Mouse (Mus musculus): ENCODE data around the gene Adamtsl3. TPM values are rescaled to one million over a fixed set of nuclear protein-coding genes. Genes with fewer than 3 reads are reported as not detected.

Gene Adamtsl3
- polyA plus RNA-seq, 1 experiment from 2014 or later = 0.09 TPM

GRCm38 (mm10) chr7:82334000-82334399 is 1.5 kb upstream of the Adamtsl3 start:
- Histone ChIP-seq H3K4me2 (no peak overlapping the region), H3K9ac (no peak overlapping the region), H3K4me3 (replicated peaks) (no peak overlapping the region), H3K36me3 (no peaks in the 10 kb centered on the region), H3K27ac (no peak overlapping the region), H3K9me3 (replicated peaks) (no peaks in the 10 kb centered on the region), H3K4me1 (replicated peaks) (no peaks in the 10 kb centered on the region), H3K27me3 (peaks cover 55% of the 10 kb centered on the region)
- ATAC-seq (ENCODE audit: low read depth) (no peak), DNase-seq (no peak)
- 57% methylated on average over 1 of the region's 1 CpGs for WGBS (ENCODE audit: insufficient replicate concordance)

- no peaks in the 10 kb centered on the region for H3K4me1 ChIP-seq (replicated peaks)
- 5% methylated on average over 34 of the region's 34 CpGs for whole genome bisulfite sequencing (ENCODE audit: insufficient replicate concordance)
- no peak for ATAC-seq (ENCODE audit: low read depth)
- H3K27me3 ChIP-seq = peaks cover 55% of the 10 kb centered on the region
- DNase-seq = no peak
- H3K9ac ChIP-seq = no peak overlapping the region
- H3K9me3 ChIP-seq (replicated peaks) = no peaks in the 10 kb centered on the region
- H3K27ac ChIP-seq = no peak overlapping the region
- H3K4me2 ChIP-seq = peak overlapping the region; percentile 45
- H3K4me3 ChIP-seq (replicated peaks) = 0 out of 2 replicates have a peak overlapping the region, but pooled peaks have one; percentile 33
- no peaks in the 10 kb centered on the region for H3K36me3 ChIP-seq
Observed at GRCm38 (mm10) chr7:82336132-82336531, 638 bp downstream of the Adamtsl3 start.

- no peaks in the 10 kb centered on the region for H3K9me3 ChIP-seq (replicated peaks)
- no peak overlapping the region for H3K9ac ChIP-seq
- ATAC-seq (ENCODE audit: low read depth) = no peak
- H3K36me3 ChIP-seq = no peaks in the 10 kb centered on the region
- H3K27ac ChIP-seq = no peak overlapping the region
- no peak overlapping the region for H3K4me2 ChIP-seq
- no peak overlapping the region for H3K4me3 ChIP-seq (replicated peaks)
- H3K4me1 ChIP-seq (replicated peaks) = no peaks in the 10 kb centered on the region
- no peak for DNase-seq
- 67% methylated on average over 9 of the region's 9 CpGs for WGBS (ENCODE audit: insufficient replicate concordance)
- H3K27me3 ChIP-seq = peaks cover 55% of the 10 kb centered on the region
Observed at GRCm38 (mm10) chr7:82338121-82338520, 2.6 kb downstream of the Adamtsl3 start.

- WGBS (ENCODE audit: insufficient replicate concordance) = 54% methylated on average over 4 of the region's 4 CpGs
- H3K9ac ChIP-seq = no peak overlapping the region
- ATAC-seq (ENCODE audit: low read depth) (no peak), DNase-seq (no peak)
- H3K9me3 ChIP-seq (replicated peaks) = no peaks in the 10 kb centered on the region
- H3K4me1 ChIP-seq (replicated peaks) = no peaks in the 10 kb centered on the region
- no peak overlapping the region for H3K27ac ChIP-seq
- no peak overlapping the region for H3K4me2 ChIP-seq
- no peak overlapping the region for H3K4me3 ChIP-seq (replicated peaks)
- peaks cover 50% of the 10 kb centered on the region for H3K27me3 ChIP-seq
- H3K36me3 ChIP-seq = no peaks in the 10 kb centered on the region
Observed at GRCm38 (mm10) chr7:82338532-82338931, 3.0 kb downstream of the Adamtsl3 start.

- Histone ChIP-seq H3K27me3 (peaks cover 44% of the 10 kb centered on the region), H3K27ac (no peak overlapping the region), H3K9ac (no peak overlapping the region), H3K9me3 (replicated peaks) (no peaks in the 10 kb centered on the region), H3K4me1 (replicated peaks) (no peaks in the 10 kb centered on the region), H3K36me3 (no peaks in the 10 kb centered on the region), H3K4me2 (no peak overlapping the region), H3K4me3 (replicated peaks) (no peak overlapping the region)
- DNase-seq = no peak
- no peak for ATAC-seq (ENCODE audit: low read depth)
- WGBS (ENCODE audit: insufficient replicate concordance) = 32% methylated on average over 3 of the region's 3 CpGs
Observed at GRCm38 (mm10) chr7:82339214-82339613, 3.7 kb downstream of the Adamtsl3 start.

- Histone ChIP-seq H3K27me3 (peaks cover 21% of the 10 kb centered on the region), H3K4me3 (replicated peaks) (no peak overlapping the region), H3K4me1 (replicated peaks) (no peaks in the 10 kb centered on the region), H3K4me2 (no peak overlapping the region), H3K9me3 (replicated peaks) (no peaks in the 10 kb centered on the region), H3K27ac (no peak overlapping the region), H3K36me3 (no peaks in the 10 kb centered on the region), H3K9ac (no peak overlapping the region)
- WGBS (ENCODE audit: insufficient replicate concordance) = 20% methylated on average over 8 of the region's 8 CpGs
- ATAC-seq (ENCODE audit: low read depth) = no peak
- no peak for DNase-seq
Observed at GRCm38 (mm10) chr7:82341476-82341875, 6.0 kb downstream of the Adamtsl3 start.

- H3K27me3 ChIP-seq = no peaks in the 10 kb centered on the region
- no peak overlapping the region for H3K4me3 ChIP-seq (replicated peaks)
- no peak for ATAC-seq (ENCODE audit: low read depth)
- WGBS (ENCODE audit: insufficient replicate concordance) = 50% methylated on average over 2 of the region's 2 CpGs
- no peak overlapping the region for H3K27ac ChIP-seq
- no peak for DNase-seq
- no peaks in the 10 kb centered on the region for H3K36me3 ChIP-seq
- no peak overlapping the region for H3K4me2 ChIP-seq
- no peaks in the 10 kb centered on the region for H3K9me3 ChIP-seq (replicated peaks)
- no peak overlapping the region for H3K9ac ChIP-seq
- no peaks in the 10 kb centered on the region for H3K4me1 ChIP-seq (replicated peaks)
Observed at GRCm38 (mm10) chr7:82346706-82347105, 11.2 kb downstream of the Adamtsl3 start.

- Histone ChIP-seq H3K9ac (no peak overlapping the region), H3K27me3 (no peaks in the 10 kb centered on the region), H3K9me3 (replicated peaks) (no peaks in the 10 kb centered on the region), H3K4me2 (no peak overlapping the region), H3K4me1 (replicated peaks) (no peaks in the 10 kb centered on the region), H3K27ac (no peak overlapping the region), H3K4me3 (replicated peaks) (no peak overlapping the region), H3K36me3 (no peaks in the 10 kb centered on the region)
- ATAC-seq (ENCODE audit: low read depth) (no peak), DNase-seq (no peak)
- WGBS (ENCODE audit: insufficient replicate concordance) = 70% methylated on average over 7 of the region's 7 CpGs
Observed at GRCm38 (mm10) chr7:82349796-82350195, 14.3 kb downstream of the Adamtsl3 start.

- DNase-seq (no peak), ATAC-seq (ENCODE audit: low read depth) (no peak)
- Histone ChIP-seq H3K27ac (no peak overlapping the region), H3K4me3 (replicated peaks) (no peak overlapping the region), H3K9ac (no peak overlapping the region), H3K36me3 (no peaks in the 10 kb centered on the region), H3K27me3 (no peaks in the 10 kb centered on the region), H3K4me2 (no peak overlapping the region), H3K4me1 (replicated peaks) (no peaks in the 10 kb centered on the region), H3K9me3 (replicated peaks) (no peaks in the 10 kb centered on the region)
- 61% methylated on average over 3 of the region's 3 CpGs for WGBS (ENCODE audit: insufficient replicate concordance)
Observed at GRCm38 (mm10) chr7:82350421-82350820, 14.9 kb downstream of the Adamtsl3 start.

- ATAC-seq (ENCODE audit: low read depth) = no peak
- Histone ChIP-seq H3K9ac (no peak overlapping the region), H3K4me2 (no peak overlapping the region), H3K27ac (no peak overlapping the region), H3K27me3 (no peaks in the 10 kb centered on the region), H3K4me1 (replicated peaks) (no peaks in the 10 kb centered on the region), H3K36me3 (no peaks in the 10 kb centered on the region), H3K4me3 (replicated peaks) (no peak overlapping the region), H3K9me3 (replicated peaks) (no peaks in the 10 kb centered on the region)
- DNase-seq = no peak
- WGBS (ENCODE audit: insufficient replicate concordance) = 66% methylated on average over 5 of the region's 5 CpGs
Observed at GRCm38 (mm10) chr7:82359146-82359545, 23.7 kb downstream of the Adamtsl3 start.

GRCm38 (mm10) chr7:82359674-82360073 is 24.2 kb downstream of the Adamtsl3 start:
- H3K9ac ChIP-seq = no peak overlapping the region
- H3K4me2 ChIP-seq = no peak overlapping the region
- ATAC-seq (ENCODE audit: low read depth) (no peak), DNase-seq (no peak)
- H3K9me3 ChIP-seq (replicated peaks) = no peaks in the 10 kb centered on the region
- no peak overlapping the region for H3K4me3 ChIP-seq (replicated peaks)
- no peaks in the 10 kb centered on the region for H3K4me1 ChIP-seq (replicated peaks)
- H3K36me3 ChIP-seq = no peaks in the 10 kb centered on the region
- no peaks in the 10 kb centered on the region for H3K27me3 ChIP-seq
- H3K27ac ChIP-seq = no peak overlapping the region
- 56% methylated on average over 5 of the region's 5 CpGs for WGBS (ENCODE audit: insufficient replicate concordance)

GRCm38 (mm10) chr7:82360186-82360585 is 24.7 kb downstream of the Adamtsl3 start:
- Histone ChIP-seq H3K27ac (no peak overlapping the region), H3K27me3 (no peaks in the 10 kb centered on the region), H3K4me3 (replicated peaks) (no peak overlapping the region), H3K4me1 (replicated peaks) (no peaks in the 10 kb centered on the region), H3K36me3 (no peaks in the 10 kb centered on the region), H3K4me2 (no peak overlapping the region), H3K9ac (no peak overlapping the region), H3K9me3 (replicated peaks) (no peaks in the 10 kb centered on the region)
- DNase-seq (no peak), ATAC-seq (ENCODE audit: low read depth) (no peak)
- WGBS (ENCODE audit: insufficient replicate concordance) = 43% methylated on average over 4 of the region's 4 CpGs
